Mouse (Mus musculus): ENCODE results near the gene Galntl5.

Galntl5 gene

GRCm38 (mm10) chr5:25181004-25181531 is at the start of gene Galntl5:
TSS of gene Galntl5 (plus strand) at chr5:25181460.
- WGBS = 87% methylated on average over 1 of the region's 1 CpGs

- WGBS = 91% methylated on average over 7 of the region's 7 CpGs
Measured at GRCm38 (mm10) chr5:25146705-25147104, 34.6 kb upstream of the Galntl5 start.

- 62% methylated on average over 2 of the region's 2 CpGs for WGBS
Measured at GRCm38 (mm10) chr5:25149331-25149965, 31.8 kb upstream of the Galntl5 start.

GRCm38 (mm10) chr5:25153491-25153890 is 27.8 kb upstream of the Galntl5 start:
- 93% methylated on average over 2 of the region's 2 CpGs for WGBS

- 75% methylated on average over 3 of the region's 3 CpGs for WGBS
Measured at GRCm38 (mm10) chr5:25153996-25154395, 27.3 kb upstream of the Galntl5 start.

GRCm38 (mm10) chr5:25154823-25155222 is 26.4 kb upstream of the Galntl5 start:
- WGBS = 92% methylated on average over 4 of the region's 4 CpGs

- 85% methylated on average over 3 of the region's 3 CpGs for WGBS
Measured at GRCm38 (mm10) chr5:25155351-25155750, 25.9 kb upstream of the Galntl5 start.

- WGBS = 66% methylated on average over 4 of the region's 4 CpGs
Measured at GRCm38 (mm10) chr5:25157136-25157535, 24.1 kb upstream of the Galntl5 start.

- 53% methylated on average over 11 of the region's 11 CpGs for WGBS
Measured at GRCm38 (mm10) chr5:25160515-25160914, 20.7 kb upstream of the Galntl5 start.

- WGBS = 92% methylated on average over 4 of the region's 4 CpGs
Measured at GRCm38 (mm10) chr5:25162981-25163380, 18.3 kb upstream of the Galntl5 start.

GRCm38 (mm10) chr5:25163938-25164337 is 17.3 kb upstream of the Galntl5 start:
- 92% methylated on average over 3 of the region's 3 CpGs for WGBS

GRCm38 (mm10) chr5:25164341-25164740 is 16.9 kb upstream of the Galntl5 start:
- WGBS = 93% methylated on average over 1 of the region's 1 CpGs

- whole genome bisulfite sequencing = 84% methylated on average over 4 of the region's 4 CpGs
Measured at GRCm38 (mm10) chr5:25165102-25165788, 16.0 kb upstream of the Galntl5 start.

- WGBS = 29% methylated on average over 3 of the region's 3 CpGs
Measured at GRCm38 (mm10) chr5:25165789-25166135, 15.5 kb upstream of the Galntl5 start.

GRCm38 (mm10) chr5:25166665-25167064 is 14.6 kb upstream of the Galntl5 start:
- 74% methylated on average over 4 of the region's 4 CpGs for WGBS

- 75% methylated on average over 5 of the region's 5 CpGs for WGBS
Measured at GRCm38 (mm10) chr5:25177937-25178336, 3.3 kb upstream of the Galntl5 start.

GRCm38 (mm10) chr5:25178543-25178942 is 2.7 kb upstream of the Galntl5 start:
- WGBS = 97% methylated on average over 4 of the region's 4 CpGs

- WGBS = 97% methylated on average over 4 of the region's 4 CpGs
Measured at GRCm38 (mm10) chr5:25179284-25179683, 2.0 kb upstream of the Galntl5 start.

- WGBS = 95% methylated on average over 3 of the region's 3 CpGs
Measured at GRCm38 (mm10) chr5:25179936-25180488, 1.2 kb upstream of the Galntl5 start.

- WGBS = 82% methylated on average over 4 of the region's 4 CpGs
Measured at GRCm38 (mm10) chr5:25183595-25183994, 2.3 kb downstream of the Galntl5 start.

GRCm38 (mm10) chr5:25184594-25184993 is 3.3 kb downstream of the Galntl5 start:
- 57% methylated on average over 2 of the region's 2 CpGs for WGBS

- WGBS = 59% methylated on average over 1 of the region's 1 CpGs
Measured at GRCm38 (mm10) chr5:25188802-25189201, 7.5 kb downstream of the Galntl5 start.

GRCm38 (mm10) chr5:25190521-25190920 is 9.3 kb downstream of the Galntl5 start:
- 82% methylated on average over 2 of the region's 2 CpGs for WGBS

Measured in cerebral cortex, adult 2 months (tissue).